In genomic region chr13:92810592-92810991, GRCm38 (mm10) we compare ENCODE assay signal across 3 mouse cellular contexts. TPM values are rescaled to one million over a fixed set of nuclear protein-coding genes. Genes with fewer than 3 reads are reported as not detected.
"Had no signal": no experiment of that assay in that cellular context is flagged by ENCODE, and none has a peak within 500 bp of the region (broad histone marks: within the 10 kb centered on the region; RNA-seq: fewer than 3 reads in every experiment).

No protein-coding gene starts in this region.

RNA-seq across cellular contexts. Expression of gene Thbs4, which starts 16.0 kb away (rescaled TPM):
- total RNA-seq: monocyte, adult 5-6 weeks; neutrophil, adult 5-6 weeks had no signal
- polyA plus RNA-seq: myocyte had no signal
